Mouse (Mus musculus) gastrocnemius, adult 8-10 months (tissue): ENCODE results near the gene Naa25. TPM values are rescaled to one million over a fixed set of nuclear protein-coding genes. Genes with fewer than 3 reads are reported as not detected.

Experiments used
- DNase-seq, 2 experiments: peaks; one replicate each; pipeline ENCODE4 v3.0.0; 2022; ENCODE audit warnings: low spot score in 2 of 2
- total RNA-seq, 4 experiments: library from RNA; stranded (reverse); gene quantifications; 2 replicates each; pipeline ENCODE4 v1.2.4; 2022

The Naa25 gene
- total RNA-seq, 4 experiments from 2014 or later, result 28.5 to 32.6 (median 30.3) TPM

- no peak for DNase-seq
Observed at GRCm38 (mm10) chr5:121392667-121393380, 4.9 kb upstream of the Naa25 start.

DNA sequence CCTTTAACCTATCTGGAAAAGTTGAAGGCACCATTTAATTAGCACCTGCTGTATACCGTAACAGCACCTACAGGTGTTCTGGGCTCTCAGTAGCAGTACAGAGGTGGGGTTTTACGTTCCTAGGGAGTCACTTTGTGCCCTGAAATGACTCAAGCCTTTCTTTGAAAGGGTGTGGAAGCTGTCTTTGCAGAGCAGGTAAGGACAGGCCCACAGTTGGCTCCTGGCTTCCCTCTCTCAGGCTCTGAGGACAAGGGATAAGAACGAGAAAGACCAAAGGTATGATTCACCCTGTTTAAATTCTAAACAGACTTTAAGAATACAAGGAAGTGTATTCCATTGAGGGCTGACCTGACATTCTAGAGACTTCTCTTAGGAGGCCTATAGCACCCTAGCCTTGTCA lies 4.3 kb upstream of the Naa25 start:
- no peak for DNase-seq

DNA sequence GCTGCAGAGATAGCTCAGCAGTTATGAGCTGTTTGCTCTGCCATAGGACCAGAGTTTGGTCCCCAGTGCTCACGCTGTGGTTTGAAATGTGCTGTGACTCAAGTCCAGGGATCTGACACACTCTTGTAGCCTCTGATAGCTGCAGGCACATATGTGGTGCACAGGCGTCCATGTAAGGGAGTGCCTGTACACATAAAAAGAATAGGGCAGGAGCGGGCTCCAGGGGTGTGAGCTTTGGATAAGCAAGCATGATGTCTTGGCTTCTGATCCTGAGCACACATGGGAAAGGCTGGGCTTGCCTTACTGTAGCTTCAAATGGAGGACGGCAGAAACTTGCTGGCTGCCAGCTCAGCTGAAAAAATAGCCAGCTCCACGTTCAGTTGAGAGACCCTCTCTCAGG lies 2.1 kb upstream of the Naa25 start:
- DNase-seq, result no peak

- no peak for DNase-seq
Observed at GRCm38 (mm10) chr5:121398146-121398964, 619 bp downstream of the Naa25 start.

GRCm38 (mm10) chr5:121398965-121399462 lies 1.3 kb downstream of the Naa25 start:
- no peak for DNase-seq

DNA sequence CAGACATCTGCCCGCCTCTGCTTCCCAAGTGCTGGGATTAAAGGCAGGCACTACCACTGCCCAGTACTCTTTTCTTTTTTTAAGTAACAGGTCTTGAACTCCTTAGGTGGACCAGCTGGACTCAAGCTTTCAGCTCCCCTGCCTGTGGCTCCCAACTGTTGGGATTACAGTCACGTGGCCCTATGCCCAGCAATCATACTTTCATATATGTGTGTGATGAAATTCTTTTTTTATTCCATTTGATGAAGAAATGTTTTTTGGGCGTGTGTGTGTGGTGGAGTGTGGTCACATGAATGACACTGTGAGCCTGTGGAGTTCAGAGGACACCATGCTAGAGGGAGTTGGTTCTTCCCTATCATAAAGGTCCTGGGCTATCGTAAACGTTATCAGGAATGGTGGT lies 1.8 kb downstream of the Naa25 start:
- no peak for DNase-seq

DNA sequence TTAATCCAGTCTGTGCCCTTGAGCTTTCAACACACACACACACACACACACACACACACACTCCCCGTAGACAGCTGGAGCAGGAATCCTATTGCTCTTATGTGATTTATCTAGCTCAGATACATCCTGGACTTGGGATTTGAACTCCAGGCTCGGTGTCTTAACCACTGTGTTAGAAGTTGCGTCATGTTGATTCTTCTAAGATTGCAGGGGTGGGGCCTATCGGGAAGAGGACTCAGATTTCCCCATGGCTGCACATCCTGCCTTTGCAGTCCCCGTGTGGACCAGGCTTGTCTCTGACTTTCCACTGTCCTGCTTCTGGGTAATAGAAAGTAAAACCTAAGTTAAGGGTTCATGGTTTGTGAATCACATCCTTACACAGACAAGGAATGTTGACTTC lies 2.3 kb downstream of the Naa25 start:
- DNase-seq, result no peak

DNA sequence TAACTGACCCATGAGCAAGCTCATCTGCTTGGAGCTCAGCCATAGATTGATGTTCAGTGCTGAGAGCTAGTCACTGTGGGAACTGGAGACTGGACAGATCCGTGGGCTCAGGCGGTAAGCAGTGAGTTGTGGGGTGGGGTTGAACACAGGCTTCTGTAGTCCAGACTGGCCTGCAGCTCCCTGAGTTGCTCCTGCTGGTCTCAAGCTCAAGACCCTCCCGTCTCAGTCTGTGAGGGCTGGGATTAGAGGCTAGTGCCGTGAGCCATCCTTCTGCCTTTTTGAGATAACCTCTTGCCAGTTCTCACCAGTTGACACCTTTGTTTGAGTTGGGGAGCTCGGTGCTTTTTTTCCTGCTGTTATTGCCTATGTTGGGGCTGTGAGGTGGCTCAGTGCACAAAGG lies 3.1 kb downstream of the Naa25 start:
- DNase-seq, result no peak

GRCm38 (mm10) chr5:121407856-121408255 lies 10.1 kb downstream of the Naa25 start:
- DNase-seq, result no peak

DNA sequence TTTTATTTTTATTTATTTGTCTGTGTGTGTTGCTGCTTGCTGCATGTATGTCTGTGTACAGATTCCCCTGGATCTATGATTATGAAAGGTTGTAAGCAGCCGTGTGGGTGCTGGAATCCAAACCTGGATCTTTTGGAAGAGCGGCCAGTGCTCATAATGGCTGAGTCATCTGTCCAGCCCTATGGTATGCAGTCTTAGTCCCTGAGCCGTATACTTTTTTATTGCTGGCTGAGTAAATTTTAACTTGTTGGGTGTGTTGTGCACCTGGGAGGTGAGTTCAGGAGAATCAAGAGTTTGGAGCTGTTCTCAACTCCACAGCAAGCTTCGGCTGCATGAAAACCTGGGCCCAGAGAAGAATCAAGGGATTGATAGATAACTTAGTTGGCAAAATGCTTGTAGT lies 13.2 kb downstream of the Naa25 start:
- no peak for DNase-seq

- no peak for DNase-seq
Observed at GRCm38 (mm10) chr5:121420721-121421120, 23.0 kb downstream of the Naa25 start.

GRCm38 (mm10) chr5:121422787-121423186 lies 25.1 kb downstream of the Naa25 start:
- DNase-seq, result no peak

- DNase-seq, result no peak
Observed at GRCm38 (mm10) chr5:121423297-121423696, 25.6 kb downstream of the Naa25 start.

DNA sequence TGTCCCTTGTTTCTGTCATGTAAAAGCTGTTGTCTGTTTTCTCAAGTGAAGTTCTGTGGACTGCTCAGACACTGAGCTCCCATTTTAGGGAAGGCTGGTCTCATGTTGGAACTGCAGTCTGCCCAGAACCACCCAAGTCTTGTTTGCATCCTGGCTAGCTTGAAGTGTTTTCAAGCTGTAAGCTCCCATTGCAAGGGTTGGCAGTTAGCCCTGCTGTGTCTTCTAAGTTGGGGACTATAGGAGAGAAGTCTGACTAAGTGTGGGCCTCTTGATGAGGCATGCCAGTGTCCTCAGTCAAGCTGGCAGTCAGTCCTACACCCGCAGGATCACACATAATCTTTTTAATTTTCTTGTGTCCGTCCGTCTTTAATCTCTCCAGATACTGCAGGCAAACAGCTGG lies 31.2 kb downstream of the Naa25 start:
- DNase-seq, result no peak

DNA sequence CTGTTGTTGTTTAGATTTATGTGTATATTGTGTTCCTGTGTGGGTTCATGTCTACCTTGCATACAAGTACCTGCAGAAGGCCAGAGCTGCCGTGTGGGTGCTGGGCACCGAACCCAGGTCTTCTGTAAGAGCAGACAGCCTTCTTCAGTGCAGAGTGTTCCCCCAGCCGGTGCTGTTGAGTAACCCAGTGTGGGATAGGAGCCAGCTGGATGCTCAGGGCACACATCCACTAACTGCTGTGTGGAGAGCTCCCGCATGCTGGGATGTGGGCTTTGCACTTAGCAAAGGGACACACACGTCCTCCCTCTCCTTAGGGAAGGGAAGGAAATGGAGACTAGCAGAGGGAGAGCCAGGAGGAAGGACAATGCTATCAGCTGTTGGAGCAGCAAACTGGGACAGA lies 40.4 kb downstream of the Naa25 start:
- DNase-seq, result no peak

GRCm38 (mm10) chr5:121438756-121439155 lies 41.0 kb downstream of the Naa25 start:
- DNase-seq, result no peak

DNA sequence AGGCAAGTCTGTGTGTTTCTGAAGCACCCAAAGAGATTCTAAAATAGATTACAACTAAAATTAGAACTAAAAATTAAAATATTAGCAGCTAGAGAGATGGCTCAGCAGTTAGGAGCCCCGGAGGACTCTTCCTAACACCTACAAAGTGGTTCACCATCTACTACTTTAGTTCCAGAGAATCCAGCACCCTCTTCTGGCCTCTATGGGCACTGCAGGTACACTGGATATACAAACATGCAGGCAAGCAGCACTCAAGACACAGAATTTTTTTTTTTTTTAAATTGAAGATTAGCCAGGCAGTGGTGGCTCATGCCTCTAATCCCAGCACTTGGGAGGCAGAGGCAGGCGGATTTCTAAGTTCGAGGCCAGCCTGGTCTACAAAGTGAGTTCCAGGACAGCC lies 45.8 kb downstream of the Naa25 start:
- DNase-seq, result no peak

GRCm38 (mm10) chr5:121444870-121445269 lies 47.1 kb downstream of the Naa25 start:
- no peak for DNase-seq

GRCm38 (mm10) chr5:121448450-121448849 lies 50.7 kb downstream of the Naa25 start:
- no peak for DNase-seq

DNA sequence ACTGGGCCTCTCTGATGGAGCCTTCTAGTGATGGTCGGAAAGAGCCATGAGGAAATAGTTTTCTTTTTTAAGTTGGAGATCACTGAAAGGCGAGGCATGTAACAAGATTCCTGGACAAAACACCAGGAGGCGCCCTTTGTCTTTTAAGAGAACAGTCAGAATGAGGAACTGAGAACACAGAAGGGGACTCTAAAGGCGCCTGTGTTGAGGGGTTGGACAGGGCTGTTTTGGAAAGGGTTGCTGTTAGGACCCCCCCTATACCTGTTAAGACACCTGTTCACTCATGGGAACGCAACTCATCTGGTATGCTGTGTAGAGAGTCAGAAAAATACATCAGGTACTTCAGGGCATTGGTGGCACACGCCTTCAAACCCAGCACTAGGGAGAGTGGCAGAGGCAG lies 52.2 kb downstream of the Naa25 start:
- no peak for DNase-seq

- DNase-seq, result no peak
Observed at GRCm38 (mm10) chr5:121450476-121450875, 52.7 kb downstream of the Naa25 start.

- no peak for DNase-seq
Observed at GRCm38 (mm10) chr5:121451203-121451602, 53.5 kb downstream of the Naa25 start.

- DNase-seq, result no peak
Observed at GRCm38 (mm10) chr5:121451644-121452025, 53.9 kb downstream of the Naa25 start, which contains the start of gene Tmem116. Gene Tmem116 (plus strand): TSS chr5:121451893.
